ENCODE assay signal across 10 mouse cellular contexts in genomic region chr11:88028193-88028684, GRCm38 (mm10). TPM values are rescaled to one million over a fixed set of nuclear protein-coding genes. Genes with fewer than 3 reads are reported as not detected.
DNase-seq lines count a peak whose midpoint lies in the region; ATAC-seq and TF ChIP-seq lines count a peak whose summit lies in the region.
"Had no signal": no experiment of that assay in that cellular context is flagged by ENCODE, and none has a peak within 500 bp of the region (broad histone marks: within the 10 kb centered on the region; RNA-seq: fewer than 3 reads in every experiment).

No protein-coding gene starts in this region.

- WGBS in heart, embryonic 12.5 days = 16% methylated on average over 16 of the region's 16 CpGs
- 11% methylated on average over 16 of the region's 16 CpGs for WGBS in hindbrain, postnatal 0 days

- H3K27ac ChIP-seq in heart, embryonic 12.5 days (ENCODE audit: poor library complexity, severe bottlenecking) = no peak overlapping the region
- H3K27ac ChIP-seq in hindbrain, postnatal 0 days = no peak overlapping the region
- H3K27ac ChIP-seq: lung, embryonic 15.5 days had no signal

- H3K36me3 ChIP-seq in heart, embryonic 12.5 days = no peaks in the 10 kb centered on the region
- H3K36me3 ChIP-seq in hindbrain, postnatal 0 days (ENCODE audit: insufficient read depth, low read length) = no peaks in the 10 kb centered on the region
- H3K36me3 ChIP-seq: lung, embryonic 15.5 days had no signal

- H3K4me2 ChIP-seq in heart, embryonic 12.5 days = peak overlapping the region; percentile 29
- H3K4me2 ChIP-seq in hindbrain, postnatal 0 days (ENCODE audit: low read depth, low read length) = no peak overlapping the region
- H3K4me2 ChIP-seq: lung, embryonic 15.5 days had no signal

- no peak for TF ChIP-seq CTCF in hindbrain, postnatal 0 days (IDR thresholded peaks at IDR 0.05; ENCODE audit: low read depth)

- H3K4me1 ChIP-seq in heart, embryonic 12.5 days (replicated peaks) = peaks cover 12% of the 10 kb centered on the region
- H3K4me1 ChIP-seq in hindbrain, postnatal 0 days (ENCODE audit: insufficient read depth, low read length) = no peaks in the 10 kb centered on the region

- no peaks in the 10 kb centered on the region for H3K27me3 ChIP-seq in heart, embryonic 12.5 days (replicated peaks)
- H3K27me3 ChIP-seq in hindbrain, postnatal 0 days (ENCODE audit: insufficient read depth, low read length) = no peaks in the 10 kb centered on the region
- H3K27me3 ChIP-seq: lung, embryonic 15.5 days had no signal

- no peak overlapping the region for H3K9ac ChIP-seq in heart, embryonic 12.5 days
- H3K9ac ChIP-seq in hindbrain, postnatal 0 days (replicated peaks; ENCODE audit: low read length) = no peak overlapping the region
- H3K9ac ChIP-seq: lung, embryonic 15.5 days had no signal

- ATAC-seq in heart, embryonic 12.5 days (ENCODE audit: insufficient number of reproducible peaks, low FRiP score) = no peak
- ATAC-seq in hindbrain, postnatal 0 days = no peak

- no peak for DNase-seq in heart, adult 9 months (ENCODE audit: low spot score in 2 of 2)
- DNase-seq in embryo, embryonic 10.5 days (ENCODE audit: low spot score) = peak; percentile 53
- peak; percentile 28 for DNase-seq in hindbrain, postnatal 0 days (ENCODE audit: low spot score)
- peak; percentile 23 for DNase-seq in retina, postnatal 1 day
- no peak for DNase-seq in c-Kit-positive CD71-positive TER-119-positive erythroid progenitor cells, embryonic 14.5 days (ENCODE audit: low spot score)
- no peak for DNase-seq in urinary bladder, postnatal 36 days (ENCODE audit: low spot score in 2 of 2)
- no peak for DNase-seq in thymus, postnatal 36 days
- DNase-seq: gastrocnemius, postnatal 36 days had no signal

- H3K9me3 ChIP-seq in heart, embryonic 12.5 days (replicated peaks) = no peaks in the 10 kb centered on the region
- H3K9me3 ChIP-seq in hindbrain, postnatal 0 days (ENCODE audit: low read length) = no peaks in the 10 kb centered on the region
- H3K9me3 ChIP-seq: lung, embryonic 15.5 days had no signal

- no peak overlapping the region for H3K4me3 ChIP-seq in heart, embryonic 12.5 days
- H3K4me3 ChIP-seq in hindbrain, postnatal 0 days (ENCODE audit: low read length) = no peak overlapping the region
- H3K4me3 ChIP-seq: lung, embryonic 15.5 days had no signal

RNA-seq across cellular contexts. Expression of gene Srsf1, which starts 18.9 kb away (rescaled TPM):
- polyA plus RNA-seq in heart, embryonic 12.5 days (2016; fragmentation: Nextera tagmentation; extraction: Ambion mirVana) = 254 and 260 TPM in 2 replicates
- total RNA-seq in hindbrain, postnatal 0 days (2014; rRNA removed) = 277 and 332 TPM in 2 replicates
- 124 and 130 TPM in 2 replicates for polyA plus RNA-seq in hindbrain, postnatal 0 days (2015; fragmentation: Nextera tagmentation; extraction: Ambion mirVana)

RNA-seq across cellular contexts. Expression of gene Vezf1, which starts 39.8 kb away (rescaled TPM):
- 27.3 and 29.3 TPM in 2 replicates for polyA plus RNA-seq in heart, embryonic 12.5 days (2016; fragmentation: Nextera tagmentation; extraction: Ambion mirVana)
- 32.7 and 33.5 TPM in 2 replicates for total RNA-seq in hindbrain, postnatal 0 days (2014; rRNA removed)
- polyA plus RNA-seq in hindbrain, postnatal 0 days (2015; fragmentation: Nextera tagmentation; extraction: Ambion mirVana) = 29.2 and 31.9 TPM in 2 replicates

RNA-seq across cellular contexts. Expression of gene Dynll2, which starts 40.9 kb away (rescaled TPM):
- polyA plus RNA-seq in heart, embryonic 12.5 days (2016; fragmentation: Nextera tagmentation; extraction: Ambion mirVana) = 21.4 and 22.5 TPM in 2 replicates
- total RNA-seq in hindbrain, postnatal 0 days (2014; rRNA removed) = 51.3 and 62.1 TPM in 2 replicates
- polyA plus RNA-seq in hindbrain, postnatal 0 days (2015; fragmentation: Nextera tagmentation; extraction: Ambion mirVana) = 59.7 and 60.5 TPM in 2 replicates

Comparison
In these comparisons a context has a peak if more than half of its experiments do, and no peak if none do; other contexts are left out.
1. DNase-seq: peak in embryo, embryonic 10.5 days (single experiment), hindbrain, postnatal 0 days (single experiment) and retina, postnatal 1 day (single experiment); none in heart, adult 9 months (0 of 2), c-Kit-positive CD71-positive TER-119-positive erythroid progenitor cells, embryonic 14.5 days (single experiment), urinary bladder, postnatal 36 days (0 of 2) and thymus, postnatal 36 days (0 of 2).